Mouse (Mus musculus): Measurements from ENCODE around the gene Rcan2. TPM values are rescaled to one million over a fixed set of nuclear protein-coding genes. Genes with fewer than 3 reads are reported as not detected.

Gene Rcan2
- total and polyA plus RNA-seq, 2 experiments from 2014 or later, result 50.0 to 69.8 TPM

GRCm38 (mm10) chr17:43848903-43849302 is 47.8 kb downstream of the Rcan2 start:
- DNase-seq (no peak), ATAC-seq (no peak)
- Histone ChIP-seq H3K9ac (no peak overlapping the region), H3K36me3 (ENCODE audit: insufficient read depth) (no peaks in the 10 kb centered on the region), H3K27me3 (ENCODE audit: insufficient read depth, low read length) (0 out of 2 replicates have a peak, but pooled peaks cover 3% of the 10 kb centered on the region), H3K9me3 (ENCODE audit: low read length) (no peaks in the 10 kb centered on the region), H3K4me2 (ENCODE audit: low read depth) (no peak overlapping the region), H3K27ac (ENCODE audit: low read depth, low read length) (no peak overlapping the region), H3K4me1 (ENCODE audit: insufficient read depth) (no peaks in the 10 kb centered on the region), H3K4me3 (ENCODE audit: low read depth, low read length) (no peak overlapping the region)
- no peak for TF ChIP-seq CTCF (IDR thresholded peaks at IDR 0.05; ENCODE audit: low read depth)
- whole genome bisulfite sequencing, result 74% methylated on average over 3 of the region's 3 CpGs

DNA sequence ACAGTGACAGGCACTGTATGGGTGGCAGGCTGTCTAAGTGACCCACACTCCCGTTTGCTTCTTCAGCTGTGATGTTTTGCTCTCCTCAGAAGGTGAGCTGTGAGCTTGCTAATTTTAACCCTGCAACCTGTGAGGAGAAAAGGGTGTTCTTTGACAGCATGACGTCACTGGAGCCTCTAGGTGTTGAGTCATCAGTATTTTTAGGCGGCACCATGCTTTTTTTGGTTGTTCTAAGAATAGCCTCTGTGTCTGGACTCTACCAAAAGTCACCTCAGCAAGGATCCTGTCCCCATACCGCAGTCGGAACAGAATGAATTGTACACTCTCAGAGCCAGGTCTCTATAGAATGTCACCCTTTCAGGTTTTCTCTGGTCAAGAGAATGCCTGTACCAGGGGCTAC is 54.0 kb downstream of the Rcan2 start:
- WGBS, result 81% methylated on average over 5 of the region's 5 CpGs
- TF ChIP-seq CTCF (IDR thresholded peaks at IDR 0.05; ENCODE audit: low read depth), result no peak
- DNase-seq (no peak), ATAC-seq (no peak)
- H3K36me3 ChIP-seq (ENCODE audit: insufficient read depth), result no peaks in the 10 kb centered on the region
- no peak overlapping the region for H3K4me3 ChIP-seq (ENCODE audit: low read depth, low read length)
- H3K27me3 ChIP-seq (ENCODE audit: insufficient read depth, low read length), result no peaks in the 10 kb centered on the region
- no peak overlapping the region for H3K4me2 ChIP-seq (ENCODE audit: low read depth)
- no peaks in the 10 kb centered on the region for H3K9me3 ChIP-seq (ENCODE audit: low read length)
- H3K27ac ChIP-seq (ENCODE audit: low read depth, low read length), result no peak overlapping the region
- no peaks in the 10 kb centered on the region for H3K4me1 ChIP-seq (ENCODE audit: insufficient read depth)
- no peak overlapping the region for H3K9ac ChIP-seq

GRCm38 (mm10) chr17:43856081-43856480 is 54.9 kb downstream of the Rcan2 start:
- TF ChIP-seq CTCF (IDR thresholded peaks at IDR 0.05; ENCODE audit: low read depth), result no peak
- no peak for DNase-seq
- Histone ChIP-seq H3K27me3 (ENCODE audit: insufficient read depth, low read length) (no peaks in the 10 kb centered on the region), H3K27ac (ENCODE audit: low read depth, low read length) (no peak overlapping the region), H3K4me3 (ENCODE audit: low read depth, low read length) (no peak overlapping the region), H3K4me1 (ENCODE audit: insufficient read depth) (no peaks in the 10 kb centered on the region), H3K9me3 (ENCODE audit: low read length) (no peaks in the 10 kb centered on the region), H3K36me3 (ENCODE audit: insufficient read depth) (no peaks in the 10 kb centered on the region), H3K4me2 (ENCODE audit: low read depth) (no peak overlapping the region), H3K9ac (no peak overlapping the region)
- 65% methylated on average over 4 of the region's 4 CpGs for WGBS
- no peak for ATAC-seq

DNA sequence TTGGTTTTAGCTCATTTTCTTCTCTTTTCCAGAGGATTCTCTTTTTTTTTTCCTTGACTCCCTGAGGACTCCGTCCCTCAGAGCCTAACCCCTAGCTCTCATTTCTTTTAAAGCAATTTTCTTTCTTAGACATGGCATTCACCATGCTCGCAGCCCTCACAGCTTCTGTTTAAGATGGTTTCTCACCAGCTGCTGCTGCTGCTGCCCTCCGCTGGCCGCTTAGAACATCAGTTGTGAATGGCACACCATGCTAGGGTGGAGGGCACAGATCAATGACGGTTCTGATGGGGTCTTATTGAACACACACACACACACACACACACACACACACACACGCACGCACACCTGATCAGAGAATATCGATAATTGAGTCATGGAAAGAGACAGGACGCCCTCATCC is 67.7 kb downstream of the Rcan2 start:
- Histone ChIP-seq H3K27ac (ENCODE audit: low read depth, low read length) (no peak overlapping the region), H3K36me3 (ENCODE audit: insufficient read depth) (no peaks in the 10 kb centered on the region), H3K4me3 (ENCODE audit: low read depth, low read length) (no peak overlapping the region), H3K4me1 (ENCODE audit: insufficient read depth) (no peaks in the 10 kb centered on the region), H3K27me3 (ENCODE audit: insufficient read depth, low read length) (no peaks in the 10 kb centered on the region; the same call in 1 of the 2 replicates), H3K9ac (no peak overlapping the region), H3K9me3 (ENCODE audit: low read length) (no peaks in the 10 kb centered on the region), H3K4me2 (ENCODE audit: low read depth) (no peak overlapping the region)
- DNase-seq (no peak), ATAC-seq (no peak)
- WGBS, result 87% methylated on average over 9 of the region's 9 CpGs
- TF ChIP-seq CTCF (IDR thresholded peaks at IDR 0.05; ENCODE audit: low read depth), result peak; percentile 42

DNA sequence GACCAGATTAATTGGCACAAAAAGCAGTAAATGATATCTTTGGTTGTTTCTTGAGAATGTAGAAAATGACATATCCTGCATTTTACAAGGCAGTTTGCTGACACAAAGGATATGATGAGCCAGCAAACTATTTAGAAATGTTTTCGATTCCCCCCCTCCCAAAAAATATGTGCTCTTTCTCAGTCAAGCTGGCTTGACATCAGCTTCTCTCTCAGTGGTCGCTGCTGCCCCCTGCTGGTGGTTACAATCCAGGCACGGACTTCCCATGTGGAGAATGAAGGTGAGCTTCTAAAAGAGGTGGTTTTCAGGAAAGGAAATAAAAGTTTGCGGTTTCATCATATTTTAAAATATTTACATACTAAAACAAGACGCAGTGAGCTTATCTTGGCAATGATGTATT is 68.5 kb downstream of the Rcan2 start:
- WGBS, result 19% methylated on average over 5 of the region's 5 CpGs

GRCm38 (mm10) chr17:43874417-43874816 is 73.3 kb downstream of the Rcan2 start:
- TF ChIP-seq CTCF (IDR thresholded peaks at IDR 0.05; ENCODE audit: low read depth), result no peak
- Histone ChIP-seq H3K9me3 (ENCODE audit: low read length) (no peaks in the 10 kb centered on the region), H3K27ac (ENCODE audit: low read depth, low read length) (no peak overlapping the region), H3K36me3 (ENCODE audit: insufficient read depth) (no peaks in the 10 kb centered on the region), H3K27me3 (ENCODE audit: insufficient read depth, low read length) (no peaks in the 10 kb centered on the region), H3K4me1 (ENCODE audit: insufficient read depth) (no peaks in the 10 kb centered on the region), H3K9ac (no peak overlapping the region), H3K4me3 (ENCODE audit: low read depth, low read length) (no peak overlapping the region), H3K4me2 (ENCODE audit: low read depth) (no peak overlapping the region)
- WGBS, result 88% methylated on average over 5 of the region's 5 CpGs
- ATAC-seq, result no peak
- no peak for DNase-seq

More for the DNA sequence above, 68.5 kb downstream of the Rcan2 start:
- Histone ChIP-seq H3K9me3 (ENCODE audit: low read length) (no peaks in the 10 kb centered on the region), H3K9ac (no peak overlapping the region), H3K4me1 (ENCODE audit: insufficient read depth) (no peaks in the 10 kb centered on the region), H3K27ac (ENCODE audit: low read depth, low read length) (no peak overlapping the region), H3K36me3 (ENCODE audit: insufficient read depth) (no peaks in the 10 kb centered on the region), H3K4me3 (ENCODE audit: low read depth, low read length) (no peak overlapping the region), H3K27me3 (ENCODE audit: insufficient read depth, low read length) (no peaks in the 10 kb centered on the region), H3K4me2 (ENCODE audit: low read depth) (no peak overlapping the region)
- TF ChIP-seq CTCF (IDR thresholded peaks at IDR 0.05; ENCODE audit: low read depth), result peak; percentile 92
- DNase-seq (peak; percentile 86), ATAC-seq (peak; percentile 76)

GRCm38 (mm10) chr17:43877425-43877824 is 76.3 kb downstream of the Rcan2 start:
- no peaks in the 10 kb centered on the region for H3K9me3 ChIP-seq (ENCODE audit: low read length)
- no peak for TF ChIP-seq CTCF (IDR thresholded peaks at IDR 0.05; ENCODE audit: low read depth)
- no peaks in the 10 kb centered on the region for H3K4me1 ChIP-seq (ENCODE audit: insufficient read depth)
- no peaks in the 10 kb centered on the region for H3K36me3 ChIP-seq (ENCODE audit: insufficient read depth)
- ATAC-seq (no peak), DNase-seq (no peak)
- no peak overlapping the region for H3K9ac ChIP-seq
- WGBS, result 56% methylated on average over 2 of the region's 2 CpGs
- H3K27me3 ChIP-seq (ENCODE audit: insufficient read depth, low read length), result no peaks in the 10 kb centered on the region
- no peak overlapping the region for H3K4me2 ChIP-seq (ENCODE audit: low read depth)
- H3K4me3 ChIP-seq (ENCODE audit: low read depth, low read length), result no peak overlapping the region
- H3K27ac ChIP-seq (ENCODE audit: low read depth, low read length), result no peak overlapping the region

GRCm38 (mm10) chr17:43883016-43883415 is 81.9 kb downstream of the Rcan2 start:
- no peak overlapping the region for H3K9ac ChIP-seq
- peak; percentile 93 for TF ChIP-seq CTCF (IDR thresholded peaks at IDR 0.05; ENCODE audit: low read depth)
- H3K4me1 ChIP-seq (ENCODE audit: insufficient read depth), result no peaks in the 10 kb centered on the region
- H3K27ac ChIP-seq (ENCODE audit: low read depth, low read length), result no peak overlapping the region
- H3K4me3 ChIP-seq (ENCODE audit: low read depth, low read length), result no peak overlapping the region
- H3K27me3 ChIP-seq (ENCODE audit: insufficient read depth, low read length), result no peaks in the 10 kb centered on the region
- no peaks in the 10 kb centered on the region for H3K36me3 ChIP-seq (ENCODE audit: insufficient read depth)
- DNase-seq, result peak; percentile 78
- H3K4me2 ChIP-seq (ENCODE audit: low read depth), result no peak overlapping the region
- H3K9me3 ChIP-seq (ENCODE audit: low read length), result no peaks in the 10 kb centered on the region
- peak; percentile 85 for ATAC-seq
- 6% methylated on average over 1 of the region's 1 CpGs for WGBS
